Mouse (Mus musculus) heart, postnatal 0 days (tissue): ENCODE results near the gene Sap18b.

Experiments used
- CTCF ChIP-seq: IDR thresholded peaks from 2 replicates; pipeline ENCODE4 v1.5.1; 2016; ENCODE audit warnings: antibody characterized with exemption, control low read depth, low read depth
- EP300 ChIP-seq: IDR thresholded peaks from 2 replicates; pipeline ENCODE4 v1.6.1; 2016; ENCODE audit warnings: antibody characterized with exemption, low read depth

- no peak for TF ChIP-seq CTCF
- TF ChIP-seq EP300, result no peak
Measured at GRCm38 (mm10) chr8:95871690-95872089, 46.5 kb downstream of the Sap18b start.
